Mouse (Mus musculus) megakaryocyte, embryonic 14.5 days (primary cell): ENCODE results near the gene Alkbh4.

Experiments
- FLI1 ChIP-seq: IDR thresholded peaks from 2 replicates; pipeline ENCODE4 v1.6.1; 2012; ENCODE audit warnings: low read length, inconsistent platforms, mixed read lengths
- GATA1 ChIP-seq: IDR thresholded peaks from 3 replicates; pipeline ENCODE4 v1.6.1; 2012; ENCODE audit warnings: mixed read lengths, low read length, inconsistent platforms, borderline replicate concordance

GRCm38 (mm10) chr5:136137658-136138274 lies 1.8 kb downstream of the Alkbh4 start:
- TF ChIP-seq GATA1 (no peak), FLI1 (no peak)
